Mouse (Mus musculus) liver, postnatal 0 days (tissue): ENCODE results near the gene Mss51. TPM values are rescaled to one million over a fixed set of nuclear protein-coding genes. Genes with fewer than 3 reads are reported as not detected.

Source experiments
- ATAC-seq: fragments of 200-750 bp; cut with Nextera tagmentation; 2 replicates; pipeline ENCODE4 v1.8.0; 2017; ENCODE audit warnings: mild to moderate bottlenecking, moderate library complexity
- DNase-seq: peaks from one replicate; pipeline ENCODE4 v3.0.0-alpha.2; 2016
- H3K27ac ChIP-seq: fragments of 300-500 bp; sonication (generic); 2 replicates; pipeline ENCODE4 v1.5.1; 2014; ENCODE audit warnings: antibody characterized with exemption, moderate library complexity, mild to moderate bottlenecking, low read depth
- H3K27me3 ChIP-seq: fragments of 300-500 bp; sonication (generic); 2 replicates; pipeline ENCODE4 v1.6.1; 2014; ENCODE audit warnings: low read length, control low read depth, mixed read lengths; ENCODE audit not compliant: insufficient read depth
- H3K36me3 ChIP-seq: fragments of 300-500 bp; sonication (generic); replicated peaks from 2 replicates; pipeline ENCODE4 v1.6.1; 2014; ENCODE audit warnings: mild to moderate bottlenecking, control low read depth, low read length, moderate library complexity, mixed read lengths; ENCODE audit not compliant: insufficient read depth
- H3K4me1 ChIP-seq: fragments of 300-500 bp; sonication (generic); 2 replicates; pipeline ENCODE4 v1.6.1; 2014; ENCODE audit warnings: antibody characterized with exemption, mild to moderate bottlenecking, control low read depth; ENCODE audit not compliant: insufficient read depth
- H3K4me2 ChIP-seq: fragments of 300-500 bp; sonication (generic); 2 replicates; pipeline ENCODE4 v1.6.1; 2014; ENCODE audit warnings: low read depth, mild to moderate bottlenecking, low read length, moderate library complexity, mixed read lengths
- H3K4me3 ChIP-seq: fragments of 300-500 bp; sonication (generic); 2 replicates; pipeline ENCODE4 v1.5.1; 2014; ENCODE audit warnings: low read depth, low read length
- H3K9ac ChIP-seq: fragments of 300-500 bp; sonication (generic); replicated peaks from 2 replicates; pipeline ENCODE4 v1.6.1; 2014; ENCODE audit warnings: mild to moderate bottlenecking, moderate library complexity
- H3K9me3 ChIP-seq: fragments of 300-500 bp; sonication (generic); 2 replicates; pipeline ENCODE4 v1.6.1; 2016; ENCODE audit warnings: mild to moderate bottlenecking, control low read depth, low read length, mixed read lengths
- CTCF ChIP-seq: sonication (generic); IDR thresholded peaks from 2 replicates; pipeline ENCODE4 v1.5.1; 2016; ENCODE audit warnings: antibody characterized with exemption, low read depth
- EP300 ChIP-seq: IDR thresholded peaks from 2 replicates; pipeline ENCODE4 v1.6.1; 2016; ENCODE audit warnings: antibody characterized with exemption, low read depth, mild to moderate bottlenecking
- WGBS: fragments of 180-500 bp; shearing (Covaris S2); extraction: QIAGEN DNeasy Blood & Tissue Kit; methylation state at CpG from one replicate; pipeline ENCODE4 v1.1.7; 2014; ENCODE audit not compliant: insufficient replicate concordance; 5-methylcytosine and 5-hydroxymethylcytosine counted together
- polyA plus RNA-seq: library from polyadenylated mRNA; unstranded; fragments of >200 nt; fragmentation: Nextera tagmentation; extraction: Ambion mirVana; gene quantifications from 2 replicates; pipeline ENCODE4 v1.2.1, GENCODE M21; 2015

Gene Mss51
- polyA plus RNA-seq, 1 experiment from 2014 or later, result 0.41 TPM

- H3K27me3 ChIP-seq, result no peaks in the 10 kb centered on the region
- no peaks in the 10 kb centered on the region for H3K9me3 ChIP-seq
- no peaks in the 10 kb centered on the region for H3K4me1 ChIP-seq
- H3K36me3 ChIP-seq, result peaks cover 32% of the 10 kb centered on the region
- DNase-seq, result no peak
- TF ChIP-seq CTCF (no peak), EP300 (no peak)
- H3K4me3 ChIP-seq, result no peak overlapping the region
- WGBS, result 89% methylated on average over 2 of the region's 2 CpGs
- H3K27ac ChIP-seq, result no peak overlapping the region
- ATAC-seq, result no peak
- H3K9ac ChIP-seq, result no peak overlapping the region
- no peak overlapping the region for H3K4me2 ChIP-seq
Measured at GRCm38 (mm10) chr14:20520179-20520578, 23.5 kb upstream of the Mss51 start.

- TF ChIP-seq EP300, result no peak
- no peak for TF ChIP-seq CTCF
Measured at GRCm38 (mm10) chr14:20508424-20508823, 11.7 kb upstream of the Mss51 start.

GRCm38 (mm10) chr14:20502966-20503365 is 6.3 kb upstream of the Mss51 start:
- H3K9me3 ChIP-seq, result no peaks in the 10 kb centered on the region
- H3K4me2 ChIP-seq, result no peak overlapping the region
- H3K9ac ChIP-seq, result no peak overlapping the region
- TF ChIP-seq CTCF (no peak), EP300 (no peak)
- no peaks in the 10 kb centered on the region for H3K27me3 ChIP-seq
- H3K4me1 ChIP-seq, result no peaks in the 10 kb centered on the region
- ATAC-seq (no peak), DNase-seq (no peak)
- no peak overlapping the region for H3K27ac ChIP-seq
- H3K36me3 ChIP-seq, result peaks cover 22% of the 10 kb centered on the region
- H3K4me3 ChIP-seq, result no peak overlapping the region
- WGBS, result 88% methylated on average over 10 of the region's 10 CpGs

More at GRCm38 (mm10) chr14:20508424-20508823, 11.7 kb upstream of the Mss51 start:
- DNase-seq (no peak), ATAC-seq (no peak)
- Histone ChIP-seq H3K27ac (no peak overlapping the region), H3K9me3 (no peaks in the 10 kb centered on the region), H3K4me1 (no peaks in the 10 kb centered on the region), H3K9ac (no peak overlapping the region), H3K27me3 (no peaks in the 10 kb centered on the region), H3K4me3 (no peak overlapping the region), H3K4me2 (no peak overlapping the region), H3K36me3 (peaks cover 27% of the 10 kb centered on the region)
- WGBS, result 58% methylated on average over 2 of the region's 2 CpGs

- Histone ChIP-seq H3K36me3 (peaks cover 29% of the 10 kb centered on the region), H3K27ac (no peak overlapping the region)
- WGBS, result 90% methylated on average over 3 of the region's 3 CpGs
Measured at GRCm38 (mm10) chr14:20499982-20500381, 3.3 kb upstream of the Mss51 start.

GRCm38 (mm10) chr14:20486031-20486430 is 10.7 kb downstream of the Mss51 start:
- TF ChIP-seq CTCF (no peak), EP300 (no peak)
- H3K36me3 ChIP-seq, result peaks cover 7% of the 10 kb centered on the region
- H3K4me3 ChIP-seq, result no peak overlapping the region
- DNase-seq (no peak), ATAC-seq (no peak)
- 86% methylated on average over 5 of the region's 5 CpGs for WGBS
- no peak overlapping the region for H3K27ac ChIP-seq
- H3K27me3 ChIP-seq, result no peaks in the 10 kb centered on the region
- H3K9me3 ChIP-seq, result no peaks in the 10 kb centered on the region
- no peak overlapping the region for H3K9ac ChIP-seq
- H3K4me2 ChIP-seq, result no peak overlapping the region
- peaks cover 3% of the 10 kb centered on the region; the same call in 1 of the 2 replicates for H3K4me1 ChIP-seq

More at GRCm38 (mm10) chr14:20499982-20500381, 3.3 kb upstream of the Mss51 start:
- H3K4me3 ChIP-seq, result no peak overlapping the region
- H3K9me3 ChIP-seq, result no peaks in the 10 kb centered on the region
- DNase-seq (no peak), ATAC-seq (no peak)
- H3K4me1 ChIP-seq, result no peaks in the 10 kb centered on the region
- no peak for TF ChIP-seq EP300
- TF ChIP-seq CTCF, result no peak
- no peak overlapping the region for H3K9ac ChIP-seq
- no peaks in the 10 kb centered on the region for H3K27me3 ChIP-seq
- H3K4me2 ChIP-seq, result no peak overlapping the region

GRCm38 (mm10) chr14:20482051-20482751 is 14.5 kb downstream of the Mss51 start:
- no peak for TF ChIP-seq CTCF
- no peak for TF ChIP-seq EP300
- 74% methylated on average over 7 of the region's 7 CpGs for WGBS
- H3K4me2 ChIP-seq, result no peak overlapping the region
- H3K4me1 ChIP-seq, result peaks cover 16% of the 10 kb centered on the region
- ATAC-seq (no peak), DNase-seq (no peak)
- no peak overlapping the region for H3K4me3 ChIP-seq
- H3K27me3 ChIP-seq, result no peaks in the 10 kb centered on the region
- no peak overlapping the region for H3K9ac ChIP-seq
- H3K27ac ChIP-seq, result no peak overlapping the region
- H3K9me3 ChIP-seq, result no peaks in the 10 kb centered on the region
- peaks cover 7% of the 10 kb centered on the region for H3K36me3 ChIP-seq
